Mouse (Mus musculus): ENCODE results near the gene Mbnl2.

Mbnl2 gene

GRCm38 (mm10) chr14:120361121-120361520 is 85.7 kb downstream of the Mbnl2 start:
- no peak for DNase-seq

- no peak for DNase-seq
Observed at GRCm38 (mm10) chr14:120362409-120362992, 87.0 kb downstream of the Mbnl2 start.

- no peak for DNase-seq
Observed at GRCm38 (mm10) chr14:120363090-120363818, 87.8 kb downstream of the Mbnl2 start.

- no peak for DNase-seq
Observed at GRCm38 (mm10) chr14:120365088-120365487, 89.6 kb downstream of the Mbnl2 start.

- DNase-seq = no peak
Observed at GRCm38 (mm10) chr14:120366962-120367361, 91.5 kb downstream of the Mbnl2 start.

- DNase-seq = no peak
Observed at GRCm38 (mm10) chr14:120367589-120367988, 92.1 kb downstream of the Mbnl2 start.

GRCm38 (mm10) chr14:120368456-120368855 is 93.0 kb downstream of the Mbnl2 start:
- no peak for DNase-seq

- DNase-seq = no peak
Observed at GRCm38 (mm10) chr14:120368914-120369391, 93.5 kb downstream of the Mbnl2 start.

GRCm38 (mm10) chr14:120370044-120370443 is 94.6 kb downstream of the Mbnl2 start:
- no peak for DNase-seq

- no peak for DNase-seq
Observed at GRCm38 (mm10) chr14:120370631-120371030, 95.2 kb downstream of the Mbnl2 start.

- DNase-seq = no peak
Observed at GRCm38 (mm10) chr14:120371174-120371573, 95.7 kb downstream of the Mbnl2 start.

GRCm38 (mm10) chr14:120373026-120374024 is 97.9 kb downstream of the Mbnl2 start:
- no peak for DNase-seq

- DNase-seq = no peak
Observed at GRCm38 (mm10) chr14:120374786-120375185, 99.3 kb downstream of the Mbnl2 start.

GRCm38 (mm10) chr14:120377192-120377591 is 101.7 kb downstream of the Mbnl2 start:
- no peak for DNase-seq

GRCm38 (mm10) chr14:120378002-120378401 is 102.5 kb downstream of the Mbnl2 start:
- no peak for DNase-seq

GRCm38 (mm10) chr14:120379716-120380115 is 104.2 kb downstream of the Mbnl2 start:
- DNase-seq = no peak

- no peak for DNase-seq
Observed at GRCm38 (mm10) chr14:120381378-120382134, 106.1 kb downstream of the Mbnl2 start.

- no peak for DNase-seq
Observed at GRCm38 (mm10) chr14:120382179-120382578, 106.7 kb downstream of the Mbnl2 start.

- DNase-seq = no peak
Observed at GRCm38 (mm10) chr14:120383186-120383851, 107.8 kb downstream of the Mbnl2 start.

- DNase-seq = no peak
Observed at GRCm38 (mm10) chr14:120384615-120385014, 109.1 kb downstream of the Mbnl2 start.

- no peak for DNase-seq
Observed at GRCm38 (mm10) chr14:120387293-120387692, 111.8 kb downstream of the Mbnl2 start.

Measured in right cerebral cortex, postnatal 4 days (tissue).